Mouse (Mus musculus) forebrain, embryonic 10.5 days (tissue): ENCODE measurements around the gene Rnf130. TPM values are rescaled to one million over a fixed set of nuclear protein-coding genes. Genes with fewer than 3 reads are reported as not detected.

Source experiments
- microRNA counts: library from miRNA; unstranded; fragments of <30 nt; microRNA quantifications from one replicate; lab custom pipeline; 2017
- microRNA-seq: library from miRNA; unstranded; fragments of <30 nt; microRNA quantifications from one replicate; pipeline ENCODE4, GENCODE M21; 2017
- polyA plus RNA-seq: library from polyadenylated mRNA; unstranded; fragments of >200 nt; fragmentation: Nextera tagmentation; extraction: Ambion mirVana; gene quantifications from 2 replicates; pipeline ENCODE4 v1.2.1, GENCODE M21; 2016

Rnf130 gene
- polyA plus RNA-seq, 1 experiment from 2014 or later, result 55.9 TPM

MicroRNAs within 50 kb of the gene (microRNA counts, 519-probe panel; counts per million panel counts)
- microRNA mmu-miR-340-3p (lab: Ali Mortazavi, UCI) (341 counts per million, percentile 65 among the panel's probes with 10 or more counts), microRNA mmu-miR-340-5p (lab: Ali Mortazavi, UCI) (6,159 counts per million, percentile 92 among the panel's probes with 10 or more counts)

Small RNA genes lying within 50 kb of the gene (microRNA-seq; reads per million reads assigned to microRNA genes)
- 877 reads per million, percentile 74 among the genes with 10 or more reads in this experiment for gene Mir340

Other genes with a start within 250 kb of the Rnf130 start
- gene Gfpt2, start 231.2 kb upstream of the Rnf130 start, polyA plus RNA-seq, result 25.8 TPM in 2 replicates
- 21.8 and 23.8 TPM in 2 replicates for gene Mapk9, start 178.6 kb upstream of the Rnf130 start, polyA plus RNA-seq
- gene Rasgef1c, start 123.5 kb upstream of the Rnf130 start, polyA plus RNA-seq, result 0.29 and 0.33 TPM in 2 replicates
- gene Tbc1d9b, start 106.0 kb downstream of the Rnf130 start, polyA plus RNA-seq, result 32.5 TPM in 2 replicates
- 22.8 and 25.9 TPM in 2 replicates for gene Mrnip, start 149.1 kb downstream of the Rnf130 start, polyA plus RNA-seq
- gene Sqstm1, start 185.5 kb downstream of the Rnf130 start, polyA plus RNA-seq, result 117 and 122 TPM in 2 replicates
- gene Mgat4b, start 185.5 kb downstream of the Rnf130 start, polyA plus RNA-seq, result 10.8 and 13.2 TPM in 2 replicates
- 0.79 and 1.1 TPM in 2 replicates for gene Ltc4s, start 213.3 kb downstream of the Rnf130 start, polyA plus RNA-seq